Mouse (Mus musculus): ENCODE measurements around the gene Cstad.

DNA sequence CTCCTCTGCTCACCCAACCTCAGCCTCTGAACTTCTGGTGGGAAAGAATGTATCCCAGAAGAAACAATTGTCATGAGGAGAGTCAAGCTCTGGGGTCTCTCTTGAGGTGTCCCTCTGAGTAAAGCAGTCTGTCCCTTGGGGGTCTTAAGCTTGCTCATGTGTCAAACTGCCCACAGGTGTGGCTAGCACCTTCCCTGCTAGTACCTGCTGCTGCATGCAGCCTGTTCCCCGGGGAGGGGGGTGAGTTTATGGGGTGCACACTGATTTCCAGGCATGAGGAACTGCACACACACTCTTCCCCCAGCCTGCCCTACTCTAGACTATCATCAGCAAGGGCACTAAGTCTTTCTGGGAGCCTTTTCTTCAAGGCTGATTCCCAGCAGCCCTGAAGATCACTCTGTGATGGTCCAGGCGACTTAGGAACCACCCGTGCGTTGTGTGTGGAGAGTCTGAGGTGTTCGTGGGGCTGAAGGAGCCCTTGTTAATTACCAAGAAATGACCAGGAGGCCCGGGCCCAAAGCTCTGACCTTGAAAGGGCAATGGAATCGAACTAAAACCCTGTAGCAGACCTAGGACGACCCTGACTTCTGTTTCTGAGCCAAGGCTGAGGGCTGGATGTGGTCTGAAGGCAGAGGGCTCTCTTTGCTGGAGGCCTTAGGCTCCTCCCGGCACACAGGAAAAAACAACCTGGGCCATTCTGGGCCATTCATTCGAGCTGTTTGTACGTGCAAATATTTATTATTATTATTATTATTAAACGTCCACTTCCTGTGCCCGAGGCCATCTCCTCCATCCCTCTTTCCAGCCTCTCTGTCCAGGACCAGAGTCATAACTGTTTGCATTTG is 62.1 kb downstream of the Cstad start:
- no peak for TF ChIP-seq CTCF (IDR thresholded peaks at IDR 0.05; ENCODE audit: extremely low read depth, insufficient read depth, insufficient read length, insufficient replicate concordance)
- TF ChIP-seq POLR2A (IDR thresholded peaks at IDR 0.05; ENCODE audit: low read depth, low read length) = no peak
